Mouse (Mus musculus): ENCODE results near the gene Nfix. TPM values are rescaled to one million over a fixed set of nuclear protein-coding genes. Genes with fewer than 3 reads are reported as not detected.

Gene Nfix
- total RNA-seq, 2 experiments from 2014 or later: 256 to 266 TPM

DNA sequence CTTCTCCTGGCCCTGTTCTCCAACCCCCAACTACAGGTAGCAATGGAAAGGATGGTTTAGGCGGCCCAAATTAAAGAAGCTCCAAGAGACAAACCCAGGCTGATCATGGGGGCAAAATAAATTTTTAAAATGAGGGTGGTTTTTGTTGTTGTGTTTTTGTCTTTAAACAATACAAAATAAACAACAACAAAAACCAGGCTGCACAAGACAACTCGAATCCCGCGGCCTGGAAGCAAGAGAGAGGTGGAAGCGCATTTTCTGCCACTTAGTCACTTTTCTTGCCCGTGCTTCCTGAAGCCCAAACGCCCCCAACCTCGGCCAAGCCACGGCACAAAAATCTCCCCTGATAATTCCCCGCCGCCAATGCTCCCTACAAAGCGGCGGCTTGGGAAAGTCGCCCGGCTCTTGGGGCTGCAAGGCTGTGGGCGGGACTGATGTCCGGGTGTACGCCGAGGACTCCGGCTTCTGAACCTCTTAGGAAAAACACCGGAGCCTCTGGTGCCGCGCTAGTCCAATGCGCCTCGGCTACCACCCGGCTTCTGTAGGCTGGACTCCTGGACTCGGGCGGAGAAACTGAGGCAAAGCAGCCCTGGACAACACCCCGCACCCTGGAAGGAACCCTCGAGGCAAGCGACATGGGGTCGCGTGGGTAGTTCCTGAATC, 16.1 kb downstream of the Nfix start:
- intact Hi-C loops (cut with DNase I): no loop called here
- DNase-seq: peak; percentile 65 to 66

DNA sequence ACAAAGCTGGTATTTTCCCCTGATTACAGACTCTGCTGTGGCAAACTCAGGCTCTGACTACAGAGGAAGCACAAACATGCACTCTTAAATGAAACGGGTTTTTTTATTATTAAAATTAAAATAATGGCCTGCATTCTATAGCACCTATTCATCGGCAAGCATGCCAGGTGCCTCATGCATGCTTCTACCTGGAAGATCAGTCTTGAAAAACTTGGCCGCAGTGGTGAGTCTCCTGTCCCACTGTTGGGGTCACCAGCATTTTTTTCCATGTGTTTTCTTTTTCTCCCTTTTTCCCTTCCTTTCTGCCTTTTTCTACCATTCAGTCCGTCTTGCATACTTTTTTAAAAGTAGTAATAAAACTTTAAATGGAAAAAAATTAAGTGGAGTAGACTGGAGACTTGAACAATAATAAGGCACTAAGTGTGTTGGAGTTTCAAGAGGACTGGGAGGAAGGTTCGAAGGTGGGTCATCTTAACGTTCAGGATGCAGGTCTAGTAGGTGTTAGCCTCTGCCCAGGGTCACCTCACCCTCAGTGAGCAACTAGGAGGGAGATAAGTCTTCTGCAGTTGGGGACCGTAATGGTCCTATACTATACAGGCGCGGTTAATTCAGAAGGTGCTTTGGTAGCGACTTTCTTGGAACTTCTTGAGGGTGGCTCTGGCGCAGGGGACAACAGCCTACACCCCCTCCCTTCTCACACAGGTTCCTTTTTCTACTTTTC, 16.8 kb downstream of the Nfix start:
- intact Hi-C loops (cut with DNase I): no loop called here

DNA sequence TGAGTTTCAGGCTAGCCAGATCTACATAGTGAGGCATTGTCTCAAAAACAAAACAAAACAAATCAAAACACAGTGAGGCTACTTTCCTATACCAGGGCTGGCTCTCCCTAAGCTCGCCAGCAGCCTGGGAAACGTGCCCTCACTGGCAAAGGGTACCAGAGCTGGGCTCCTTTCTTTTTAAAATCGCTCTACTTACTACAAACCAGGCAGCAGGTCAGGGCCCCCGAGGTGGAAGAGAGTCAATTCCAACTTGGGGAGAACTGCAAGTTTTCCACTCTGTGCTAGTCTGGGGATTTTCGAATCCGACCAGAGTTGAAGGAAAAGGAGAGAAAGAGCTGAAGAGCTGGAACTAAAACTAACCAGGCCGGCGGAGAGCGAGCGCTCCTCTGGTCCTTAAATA, 17.5 kb downstream of the Nfix start:
- intact Hi-C loops (cut with DNase I): no loop called here
- DNase-seq: no peak

More for the DNA sequence above, 16.8 kb downstream of the Nfix start:
- DNase-seq: no peak

DNA sequence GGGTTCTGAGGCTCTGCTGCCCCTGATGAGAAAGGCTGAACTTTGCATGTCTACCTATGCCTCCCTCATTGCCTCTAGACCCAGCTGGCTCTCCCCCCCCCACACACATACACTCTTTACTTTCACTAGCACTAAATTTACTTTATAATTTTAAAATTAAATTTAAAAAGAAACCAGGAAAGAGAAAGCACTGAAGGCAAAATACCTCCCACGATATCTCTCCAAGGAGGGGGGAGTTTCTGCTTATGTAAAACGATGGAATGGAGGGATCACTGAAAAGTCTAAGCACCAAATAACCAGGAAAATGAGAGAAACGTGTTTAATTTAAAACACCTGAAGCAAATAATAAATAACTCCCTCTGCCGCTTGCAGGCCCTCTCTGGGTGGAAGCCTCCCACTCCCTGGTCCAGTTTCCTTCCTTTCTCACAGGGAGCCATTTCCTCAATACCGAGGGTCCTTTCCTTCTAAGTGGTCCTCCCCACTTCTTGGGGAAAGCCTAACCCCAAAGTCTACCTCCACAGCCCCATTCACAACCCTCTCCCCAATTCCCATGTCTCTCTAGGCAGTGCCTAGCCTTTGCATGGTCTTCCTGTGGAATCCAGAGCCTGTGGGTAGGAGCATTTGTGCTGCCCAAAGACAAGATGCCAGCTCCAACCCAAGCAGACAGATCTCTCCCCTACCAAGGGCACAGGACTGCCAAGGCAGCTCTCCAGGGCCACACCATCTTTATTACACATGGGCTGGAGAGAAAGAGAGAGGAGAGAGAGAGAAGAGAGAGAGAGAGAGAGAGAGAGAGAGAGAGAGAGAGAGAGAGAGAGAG, 18.2 kb downstream of the Nfix start:
- intact Hi-C loops (cut with DNase I): no loop called here
- no peak for DNase-seq

DNA sequence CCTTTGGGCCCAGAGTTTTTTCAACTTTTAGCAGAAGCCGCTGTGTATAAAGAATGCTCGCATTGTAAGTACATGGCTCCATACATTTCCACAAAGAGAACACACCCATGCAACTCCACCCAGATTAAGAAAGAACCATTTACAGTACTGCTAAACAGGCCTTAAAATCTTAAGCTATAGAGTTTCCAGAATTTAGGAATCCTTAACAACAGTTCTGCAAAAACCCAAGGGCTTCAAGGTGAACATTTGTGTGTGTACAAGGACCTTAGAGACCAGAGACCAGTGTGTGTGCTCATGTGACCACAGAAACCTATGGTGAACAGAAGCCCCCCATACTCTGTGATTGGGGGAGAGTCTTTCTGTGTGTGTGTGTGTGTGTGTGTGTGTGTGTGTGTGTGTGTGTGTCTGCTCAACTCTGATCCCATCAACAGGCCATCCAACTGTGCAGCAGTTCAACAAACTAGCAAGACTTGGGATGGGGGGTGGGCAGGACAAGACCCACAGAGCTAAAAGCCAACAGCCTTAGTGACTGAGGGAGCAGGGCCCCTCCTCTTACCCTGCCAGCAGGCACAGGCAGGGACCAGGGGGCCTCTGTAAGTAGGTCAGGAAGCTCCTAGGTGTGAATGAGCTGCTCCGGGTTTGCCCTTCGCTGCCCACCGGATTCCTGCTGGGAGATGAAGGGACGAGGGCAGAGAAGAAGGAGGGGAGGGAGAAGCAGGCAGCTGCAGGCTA, 19.0 kb downstream of the Nfix start:
- no peak for DNase-seq
- intact Hi-C loops (cut with DNase I): no loop called here

DNA sequence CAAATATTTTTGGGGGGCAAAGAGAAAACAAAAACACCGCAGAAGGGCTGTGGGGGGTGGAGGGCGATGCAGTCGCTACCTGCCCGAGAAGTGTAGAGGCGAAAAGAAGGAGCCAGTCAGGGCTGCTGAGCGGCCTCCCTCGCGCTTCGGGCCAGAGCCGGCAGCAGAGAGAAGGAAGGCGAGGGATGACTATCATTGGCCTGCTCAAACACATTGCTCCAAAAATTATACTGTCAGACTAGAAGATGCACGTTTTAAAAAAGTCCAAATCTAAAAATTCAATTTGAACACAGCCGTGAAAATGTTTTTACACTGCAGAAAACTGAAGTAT, 20.0 kb downstream of the Nfix start:
- intact Hi-C loops (cut with DNase I): no loop called here

DNA sequence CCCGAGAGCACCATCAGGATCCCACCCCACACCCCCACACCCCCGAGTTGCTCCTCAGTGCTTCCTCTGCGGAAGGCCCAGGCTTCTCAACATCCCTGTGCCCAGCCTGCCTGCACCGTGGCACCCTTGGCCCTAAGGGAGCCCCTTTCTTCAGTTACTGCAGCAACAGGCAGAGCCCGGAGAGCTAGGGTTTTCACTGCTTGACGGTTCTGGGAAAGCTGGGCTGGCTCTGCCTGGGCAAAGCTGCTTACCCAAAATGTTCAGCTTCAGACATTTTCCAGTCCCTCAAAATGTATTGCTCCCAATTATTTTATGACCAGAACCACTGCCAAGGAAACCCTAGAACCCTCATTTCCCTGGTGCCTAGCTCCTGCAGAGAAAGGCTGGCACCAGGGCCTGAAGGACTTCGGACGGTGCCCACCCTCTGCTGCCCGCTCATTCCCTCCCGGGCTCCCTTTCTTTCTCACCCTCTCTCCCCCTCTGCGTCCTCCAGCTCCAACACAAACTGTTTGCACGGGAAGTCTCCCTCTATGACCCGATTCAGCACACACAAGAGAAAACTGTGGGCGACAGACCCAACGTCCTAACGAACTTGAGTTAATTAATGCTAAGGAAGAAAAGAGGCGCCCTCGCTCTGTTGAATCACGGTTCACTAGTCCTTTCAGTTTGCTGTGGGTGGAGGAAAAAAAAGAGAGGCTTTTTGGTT, 20.5 kb downstream of the Nfix start:
- intact Hi-C loops (cut with DNase I): no loop called here
- no peak for DNase-seq

More for the DNA sequence above, 20.0 kb downstream of the Nfix start:
- no peak for DNase-seq

DNA sequence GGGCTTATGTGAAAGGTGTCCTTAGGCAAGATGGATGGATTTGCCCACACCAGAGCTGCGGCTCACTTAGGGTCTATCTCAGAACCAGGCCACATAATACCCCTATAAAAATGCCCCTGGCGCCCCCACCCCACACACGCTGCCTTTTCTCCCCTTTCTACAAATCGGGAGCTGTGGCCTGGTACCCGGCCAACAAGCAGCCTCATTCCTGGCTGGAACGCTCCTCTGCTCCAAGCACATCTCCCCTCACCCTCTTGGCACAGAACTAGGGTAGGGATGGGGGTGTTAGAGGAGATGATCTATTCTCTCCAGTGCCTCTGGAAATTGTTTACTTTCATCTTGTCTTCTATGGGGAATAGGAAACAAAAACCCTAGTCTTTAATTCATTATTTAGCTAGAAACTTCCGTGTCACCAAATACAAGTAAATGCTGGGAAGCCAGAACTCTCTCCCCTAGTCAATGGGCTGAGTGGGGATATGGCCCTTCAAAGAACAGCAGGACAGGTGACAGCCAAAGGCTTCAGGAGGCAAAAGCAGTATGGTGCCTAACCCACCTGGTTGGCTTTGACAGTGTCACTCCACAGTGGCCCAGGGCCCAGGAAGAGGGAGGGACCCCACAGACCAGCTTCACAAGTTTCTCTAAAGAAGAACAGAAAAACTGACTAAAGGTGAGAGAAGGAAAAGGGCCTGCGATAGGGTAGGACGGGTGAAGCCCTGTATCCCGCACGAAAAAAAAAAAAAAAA, 21.3 kb downstream of the Nfix start:
- no peak for DNase-seq
- intact Hi-C loops (cut with DNase I): no loop called here

DNA sequence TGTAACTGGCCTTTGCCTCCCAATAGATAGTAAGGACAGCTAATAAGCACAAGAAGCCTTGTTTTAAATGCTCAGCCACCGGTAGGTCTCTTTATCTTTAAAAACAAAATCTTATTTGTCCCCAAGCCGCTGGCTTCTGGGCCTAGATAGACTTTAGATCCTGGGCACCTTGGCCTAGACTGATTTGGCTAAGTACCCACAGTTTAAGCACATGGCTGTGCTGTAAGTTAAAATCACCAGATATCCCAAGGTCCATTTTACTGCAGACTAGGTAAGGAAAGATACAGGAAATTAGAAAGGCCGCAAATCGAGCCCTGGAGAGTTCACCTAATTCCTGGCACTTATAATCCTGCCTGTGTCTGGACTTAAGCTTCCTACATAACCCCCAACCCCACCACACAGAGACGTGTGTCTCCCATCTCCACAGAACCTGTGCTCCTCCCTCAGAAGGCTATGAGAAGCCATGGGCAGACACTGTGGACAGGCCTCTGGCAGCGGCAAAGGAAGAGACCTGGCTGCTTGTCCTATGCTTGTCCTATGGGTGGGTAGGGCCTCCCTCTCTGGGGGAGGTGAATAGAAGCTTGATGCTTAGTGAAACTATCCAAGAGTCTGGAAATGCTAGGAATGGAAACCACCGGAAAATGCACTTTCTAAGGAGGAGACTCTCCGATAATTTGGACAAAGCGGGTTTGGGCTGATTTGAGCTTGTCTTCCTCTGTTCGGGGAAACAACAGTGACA, 22.1 kb downstream of the Nfix start:
- intact Hi-C loops (cut with DNase I): no loop called here
- DNase-seq: no peak

DNA sequence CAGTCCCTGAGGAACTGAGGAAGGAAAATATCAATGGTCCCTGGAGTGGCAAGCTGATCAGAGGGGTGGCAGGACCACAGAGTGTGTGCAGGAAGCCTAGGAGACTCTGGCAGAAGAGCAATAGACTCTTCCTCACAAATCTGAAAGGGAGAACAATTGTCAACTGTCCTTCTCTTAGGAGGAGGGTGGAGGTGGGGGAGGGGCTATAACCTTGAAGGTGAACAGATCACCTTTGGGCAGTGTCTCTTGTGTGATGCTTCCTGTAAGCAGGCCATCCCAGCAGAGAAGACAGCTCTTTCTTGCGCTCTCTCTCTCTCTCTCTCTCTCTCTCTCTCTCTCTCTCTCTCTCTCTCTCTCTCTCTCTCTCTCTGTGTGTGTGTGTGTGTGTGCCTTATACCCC, 23.6 kb downstream of the Nfix start:
- intact Hi-C loops (cut with DNase I): no loop called here
- no peak for DNase-seq

DNA sequence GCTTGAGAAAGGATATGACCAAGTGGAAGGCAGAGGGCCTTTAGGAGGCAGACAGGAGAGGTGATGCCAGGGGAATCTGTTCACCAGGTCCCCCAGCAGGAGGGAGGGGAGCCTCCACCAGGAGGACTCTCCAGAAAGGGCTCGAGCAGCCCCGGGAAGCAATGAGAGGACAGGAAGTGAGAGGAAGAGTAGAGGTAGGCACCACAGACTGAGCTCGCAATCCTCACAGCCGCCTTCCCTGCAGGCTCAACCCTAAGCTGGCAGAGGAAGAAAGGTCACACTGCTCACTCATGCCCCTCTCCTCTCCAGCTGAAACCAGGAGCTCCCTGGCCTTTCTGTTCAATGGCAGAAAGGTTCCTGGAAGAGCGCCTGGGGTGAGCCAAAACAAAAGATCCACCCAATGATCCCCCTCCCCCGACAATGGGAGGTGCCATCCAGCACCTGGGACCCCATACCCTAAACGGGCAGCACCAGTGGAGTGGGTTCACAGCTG, 24.5 kb downstream of the Nfix start:
- DNase-seq: no peak
- intact Hi-C loops (cut with DNase I): loop anchor here (2.0 kb wide), 1 partner anchor 21 kb away; no protein-coding TSS in a partner anchor

DNA sequence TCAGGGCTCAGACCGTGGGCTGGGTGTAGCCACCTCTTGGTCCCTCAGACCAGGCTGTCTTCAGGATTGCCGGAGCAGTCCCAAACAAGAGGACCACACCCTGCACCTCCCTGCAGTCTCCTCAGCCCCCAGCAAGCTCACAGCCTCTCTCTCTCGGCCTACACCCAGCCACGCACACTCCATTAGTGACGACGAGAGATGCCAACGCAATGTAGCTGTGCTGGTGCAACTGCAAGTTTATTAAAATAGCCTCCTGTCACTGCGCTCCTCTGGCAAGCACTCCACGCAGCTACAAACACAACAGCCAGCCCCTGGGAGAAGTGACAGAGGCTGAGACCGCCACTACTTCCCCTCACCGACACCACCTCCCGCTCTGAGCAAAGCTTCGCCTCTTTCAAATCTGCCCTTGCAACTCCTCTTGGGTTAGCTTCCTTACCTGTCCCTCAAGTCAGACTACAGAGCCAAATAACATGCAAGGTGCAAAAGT, 25.0 kb downstream of the Nfix start:
- intact Hi-C loops (cut with DNase I): loop anchor here (2.0 kb wide), 1 partner anchor 22 kb away; no protein-coding TSS in a partner anchor
- peak; percentile 62 to 69 for DNase-seq

DNA sequence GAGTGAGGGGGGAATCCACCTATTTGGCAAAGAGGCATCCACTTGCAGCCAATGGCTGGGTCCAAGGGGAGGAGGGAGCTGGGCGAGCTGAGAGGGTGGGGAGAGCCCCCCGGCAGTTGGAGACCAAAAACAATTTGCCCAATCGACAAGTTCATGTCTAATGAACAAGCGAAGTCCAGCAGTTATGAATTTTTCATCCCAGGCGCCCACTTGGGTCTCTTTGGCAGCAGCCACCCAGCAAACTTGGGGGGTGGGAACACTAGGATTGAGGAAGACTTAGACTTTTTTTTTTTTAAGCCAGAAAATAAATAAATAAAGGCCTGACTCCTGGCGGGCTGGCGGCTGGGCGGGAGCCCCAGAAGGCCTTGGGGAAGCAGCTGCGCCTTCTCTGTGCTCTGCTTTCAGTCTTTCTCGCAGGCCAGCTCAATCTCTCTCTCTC, 25.7 kb downstream of the Nfix start:
- intact Hi-C loops (cut with DNase I): loop anchor here (2.0 kb wide), 1 partner anchor 22 kb away; no protein-coding TSS in a partner anchor
- DNase-seq: peak; percentile 74 to 79

DNA sequence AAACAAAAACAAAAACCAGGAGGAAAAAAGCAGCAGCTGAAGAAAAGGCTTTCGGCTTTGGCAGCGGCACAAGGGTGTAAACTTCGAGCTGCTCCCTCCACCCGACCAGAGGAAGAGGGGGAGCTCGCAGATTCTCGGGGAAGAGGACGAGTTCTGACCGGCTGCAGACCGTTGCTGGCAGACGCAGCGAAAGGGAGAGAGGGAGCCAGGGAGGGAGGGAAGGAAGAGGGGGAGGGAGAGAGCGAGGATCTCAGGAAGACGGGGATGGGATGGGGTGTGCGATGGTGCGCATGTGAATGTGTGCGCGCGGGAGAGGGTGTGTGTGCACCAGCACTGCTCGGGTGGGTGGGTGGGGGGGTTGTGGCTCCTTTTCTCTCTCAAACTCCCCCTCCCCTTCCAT, 26.3 kb downstream of the Nfix start:
- DNase-seq: peak; percentile 87
- intact Hi-C loops (cut with DNase I): loop anchor here (2.0 kb wide), 1 partner anchor 23 kb away; no protein-coding TSS in a partner anchor

DNA sequence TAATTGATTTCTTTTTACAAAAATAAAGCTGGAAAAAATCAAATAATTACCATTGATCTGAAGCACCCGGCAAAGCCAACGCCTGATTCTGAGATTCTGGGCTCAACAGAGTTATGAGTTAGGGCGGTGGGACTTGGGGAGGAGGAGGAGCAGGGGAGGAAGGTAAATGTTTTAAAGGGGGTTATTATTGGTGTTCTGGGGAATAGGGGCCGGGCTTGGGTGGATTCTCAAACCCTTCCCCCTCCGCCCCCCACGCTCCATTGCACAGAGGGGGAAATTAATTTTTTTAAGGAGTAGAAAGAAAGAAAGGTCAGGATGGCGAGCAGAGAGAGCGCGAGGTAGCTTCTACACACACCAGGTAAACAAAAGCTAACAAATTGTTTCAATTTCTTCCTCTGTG, 26.8 kb downstream of the Nfix start:
- DNase-seq: no peak
- intact Hi-C loops (cut with DNase I): no loop called here

DNA sequence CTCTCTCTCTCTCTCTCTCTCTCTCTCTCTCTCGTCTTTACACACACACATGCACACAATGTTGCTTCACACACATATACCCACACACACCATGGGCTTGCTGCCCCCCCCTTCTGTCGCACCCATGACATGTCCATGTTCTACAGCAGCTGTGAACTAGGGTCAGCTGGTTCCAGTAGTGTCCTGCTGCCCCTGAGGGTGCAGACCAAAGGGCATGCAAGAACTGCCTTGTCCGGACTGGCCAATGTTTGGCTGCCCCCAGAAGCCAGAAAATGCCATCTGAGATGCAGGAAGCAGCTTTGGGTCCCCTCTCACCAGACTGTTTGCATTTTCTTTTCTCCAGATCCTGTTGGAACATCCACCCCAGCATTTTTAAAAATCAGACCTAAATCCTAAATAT, 27.5 kb downstream of the Nfix start:
- no peak for DNase-seq
- intact Hi-C loops (cut with DNase I): no loop called here

DNA sequence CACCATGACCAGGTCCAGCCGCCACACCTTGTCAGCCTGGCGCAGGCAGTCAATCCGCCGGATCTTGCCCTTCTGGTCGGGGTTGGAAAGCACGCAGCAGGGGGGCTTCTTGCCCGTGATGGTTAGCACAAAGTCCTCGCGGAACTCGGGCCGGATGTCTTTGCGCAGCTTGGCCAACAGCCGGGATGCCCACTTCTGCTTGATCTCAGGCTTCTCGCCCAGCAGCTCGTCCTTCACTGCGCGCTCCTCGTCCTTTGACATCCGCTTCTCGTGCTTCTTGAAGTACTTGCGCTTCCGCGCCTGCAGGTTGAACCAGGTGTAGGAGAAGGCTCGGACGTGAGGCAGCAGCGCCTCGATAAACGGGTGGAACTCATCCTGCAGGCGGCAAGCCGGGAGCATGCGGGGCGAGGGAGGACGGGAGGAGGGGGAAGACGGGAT, 28.2 kb downstream of the Nfix start:
- DNase-seq: no peak
- intact Hi-C loops (cut with DNase I): no loop called here

DNA sequence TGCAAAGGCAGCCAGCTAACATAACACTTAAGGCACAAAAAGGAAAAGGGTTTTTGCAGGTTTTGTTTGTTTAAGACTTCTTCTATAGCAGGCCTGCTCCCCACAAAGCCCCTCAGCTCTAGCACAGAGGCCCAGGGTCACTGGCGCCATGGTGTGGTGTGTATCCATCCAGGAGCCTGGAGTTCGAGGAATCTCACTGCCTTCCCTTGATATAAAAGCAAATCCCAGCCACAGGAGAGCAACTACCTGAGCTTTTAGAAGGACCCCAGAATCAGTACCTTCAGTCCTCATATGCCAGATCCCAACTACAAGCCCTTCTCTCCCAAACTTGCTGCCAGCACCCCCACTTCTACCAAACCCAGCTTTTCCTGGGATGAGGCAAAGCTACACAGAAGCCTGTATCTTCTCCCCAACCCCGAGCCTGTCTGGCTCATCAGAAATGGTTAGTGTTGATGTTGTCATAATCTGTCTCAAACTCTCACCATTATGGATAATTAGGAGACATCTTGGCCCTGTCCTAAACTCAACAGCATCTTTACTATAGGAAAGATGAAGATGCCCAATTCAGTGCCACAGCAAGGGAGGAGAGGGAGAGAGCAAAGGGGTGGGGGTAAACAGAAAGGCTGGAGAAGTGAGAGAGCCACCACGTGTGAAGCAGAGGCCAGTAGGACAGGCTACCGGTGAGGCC, 29.0 kb downstream of the Nfix start:
- intact Hi-C loops (cut with DNase I): no loop called here
- DNase-seq: no peak
